27 mouse cellular contexts compared by ENCODE assay signal in the genomic region with DNA sequence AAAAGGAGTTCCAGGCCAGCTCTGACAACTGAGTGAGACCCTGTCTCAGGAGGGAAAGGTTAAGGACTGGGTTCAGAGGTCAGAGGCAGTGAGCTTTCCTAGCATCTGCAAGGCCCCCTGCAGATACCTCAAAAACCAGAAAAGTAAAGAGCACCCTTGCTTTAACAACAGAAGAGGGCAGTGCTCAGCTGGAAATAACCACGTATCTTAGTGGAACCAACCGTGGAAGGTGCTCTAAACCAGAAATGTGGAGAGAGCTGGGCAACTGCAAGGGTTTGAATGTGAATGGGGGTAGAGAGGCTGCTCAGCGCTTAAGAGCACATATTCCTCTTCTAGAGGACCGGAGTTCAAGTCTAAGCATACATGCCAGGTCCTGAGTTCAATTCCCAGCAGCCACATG. TPM values are rescaled to one million over a fixed set of nuclear protein-coding genes. Genes with fewer than 3 reads are reported as not detected.
A peak's percentile ranks its signal among the peaks of the same experiment; 100 is the strongest.
DNase-seq lines count a peak whose midpoint lies in the region; ATAC-seq and TF ChIP-seq lines count a peak whose summit lies in the region.
"Had no signal": no experiment of that assay in that cellular context is flagged by ENCODE, and none has a peak within 500 bp of the region (broad histone marks: within the 10 kb centered on the region; RNA-seq: fewer than 3 reads in every experiment).

No protein-coding gene starts in this region.

- no peaks in the 10 kb centered on the region for H3K9me3 ChIP-seq in CH12.LX (replicated peaks; ENCODE audit: low read length)
- H3K9me3 ChIP-seq in intestine, embryonic 16.5 days (ENCODE audit: control insufficient read depth, low read length): no peaks in the 10 kb centered on the region
- no peaks in the 10 kb centered on the region for H3K9me3 ChIP-seq in hindbrain, embryonic 10.5 days
- H3K9me3 ChIP-seq: embryonic facial prominence, embryonic 10.5 days; forebrain, embryonic 13.5 days; hindbrain, embryonic 13.5 days had no signal

- WGBS in intestine, embryonic 16.5 days: 69% methylated on average over 4 of the region's 4 CpGs
- 70% methylated on average over 4 of the region's 4 CpGs for WGBS in hindbrain, embryonic 10.5 days

- no peak overlapping the region for H3K4me2 ChIP-seq in CH12.LX (ENCODE audit: insufficient read depth, low read depth, poor library complexity, severe bottlenecking)
- H3K4me2 ChIP-seq in intestine, embryonic 16.5 days (ENCODE audit: low read depth, low read length): no peak overlapping the region
- H3K4me2 ChIP-seq: forebrain, embryonic 13.5 days; hindbrain, embryonic 13.5 days had no signal

- no peaks in the 10 kb centered on the region for H3K79me2 ChIP-seq in CH12.LX (replicated peaks; ENCODE audit: control insufficient read depth, extremely low read depth, insufficient read depth, poor library complexity, severe bottlenecking)

- no peak overlapping the region for H3K9ac ChIP-seq in CH12.LX (ENCODE audit: insufficient read depth, low read depth)
- H3K9ac ChIP-seq in intestine, embryonic 16.5 days (ENCODE audit: low read depth, low read length): no peak overlapping the region
- H3K9ac ChIP-seq: forebrain, embryonic 13.5 days; hindbrain, embryonic 13.5 days had no signal

- TF ChIP-seq RAD21 in CH12.LX (IDR thresholded peaks at IDR 0.05; ENCODE audit: low read depth, low read length): peak; percentile 44

- peaks cover 0 to 14% of the 10 kb centered on the region in 2 experiments; a peak in 2 of 4 replicates for H3K4me1 ChIP-seq in CH12.LX (ENCODE audit: control insufficient read depth in 1 of 2, insufficient read depth in 2 of 2)
- H3K4me1 ChIP-seq in intestine, embryonic 16.5 days (ENCODE audit: control insufficient read depth, insufficient read depth, low read length): peaks cover 15% of the 10 kb centered on the region
- H3K4me1 ChIP-seq in hindbrain, embryonic 10.5 days (replicated peaks): peaks cover 14% of the 10 kb centered on the region

- no peaks in the 10 kb centered on the region for H3K27me3 ChIP-seq in CH12.LX (replicated peaks)
- no peaks in the 10 kb centered on the region for H3K27me3 ChIP-seq in intestine, embryonic 16.5 days (replicated peaks; ENCODE audit: control insufficient read depth, insufficient read depth, low read length)
- peaks cover 9% of the 10 kb centered on the region; the same call in 1 of the 2 replicates for H3K27me3 ChIP-seq in hindbrain, embryonic 10.5 days (ENCODE audit: insufficient read depth, poor library complexity, severe bottlenecking)

- H3K27ac ChIP-seq in left cerebral cortex, adult 2 months: no peak overlapping the region
- no peak overlapping the region for H3K27ac ChIP-seq in CH12.LX (ENCODE audit: insufficient read depth, low read depth)
- no peak overlapping the region for H3K27ac ChIP-seq in intestine, embryonic 16.5 days (ENCODE audit: low read length)
- H3K27ac ChIP-seq in hindbrain, embryonic 10.5 days: no peak overlapping the region
- H3K27ac ChIP-seq: embryonic facial prominence, embryonic 10.5 days; forebrain, embryonic 13.5 days; hindbrain, embryonic 13.5 days; hindbrain, postnatal 0 days had no signal

- no peak overlapping the region for H3K4me3 ChIP-seq in left cerebral cortex, adult 2 months
- no peak overlapping the region for H3K4me3 ChIP-seq in CH12.LX (replicated peaks in 1 of 3; ENCODE audit: low read depth in 2 of 3, low read length in 2 of 3, poor library complexity in 1 of 3)
- H3K4me3 ChIP-seq in intestine, embryonic 16.5 days (ENCODE audit: low read length): no peak overlapping the region
- H3K4me3 ChIP-seq in hindbrain, embryonic 10.5 days: no peak overlapping the region
- H3K4me3 ChIP-seq: embryonic facial prominence, embryonic 10.5 days; forebrain, embryonic 13.5 days; hindbrain, embryonic 13.5 days had no signal

- DNase-seq in left cerebral cortex, adult 2 months (ENCODE audit: extremely low spot score in 1 of 2, low spot score in 2 of 2): no peak
- no peak for DNase-seq in left cerebral cortex, adult 18-20 months (ENCODE audit: low spot score in 2 of 2)
- DNase-seq in A20 (ENCODE audit: low read depth, low spot score) (peak; percentile 21), CH12.LX (ENCODE audit: extremely low read depth) (no peak), R1 (ENCODE audit: low read depth, low spot score) (peak; percentile 38)
- no peak for DNase-seq in hindbrain, embryonic 10.5 days (ENCODE audit: low spot score)
- DNase-seq: adrenal gland, postnatal 14 days; B cell, adult 2 months; cerebellum, adult 11-12 months; cerebellum, adult 9-10 months; cerebellum, postnatal 25 days; gastrocnemius, postnatal 36 days; heart, adult 11 months; heart, postnatal 10 days; heart, postnatal 4 days had no signal

- no peak for TF ChIP-seq POLR2A in CH12.LX (IDR thresholded peaks at IDR 0.05; ENCODE audit: low read depth, low read length)

- no peak for TF ChIP-seq EP300 in CH12.LX (IDR thresholded peaks at IDR 0.05; ENCODE audit: low read length)

- intact Hi-C loops in left cerebral cortex, adult 2 months (cut with DNase I): no loop called here

- peak; percentile 4 for TF ChIP-seq CTCF in left cerebral cortex, adult 2 months (IDR thresholded peaks at IDR 0.05)
- peak in 1 of 2 experiments; percentile 38; a peak in 2 of 4 replicates for TF ChIP-seq CTCF in CH12.LX (conservative IDR thresholded peaks at IDR 0.05 in 1 of 2, IDR thresholded peaks at IDR 0.05 in 1 of 2; ENCODE audit: low read depth in 2 of 2, low read length in 2 of 2)

- in situ Hi-C loops in CH12.LX (cut with MboI; ENCODE audit: low pct_ligation_motif_present, low pct_unique_long_range_greater_than_20kb, low sequenced_read_pairs): no loop called here

- dilution Hi-C loops in CH12.LX (cut with MboI; ENCODE audit: extremely low pct_ligation_motif_present, extremely low pct_unique_long_range_greater_than_20kb, low sequenced_read_pairs): no loop called here

- no peak for ATAC-seq in intestine, embryonic 16.5 days
- ATAC-seq: activated CD4-positive, CD25-positive, alpha-beta regulatory T cell, adult 4 months; CD4-positive, CD25-positive, alpha-beta regulatory T cell, adult 4 months; forebrain, embryonic 13.5 days; hindbrain, postnatal 0 days had no signal

- H3K36me3 ChIP-seq in CH12.LX (replicated peaks in 1 of 2; ENCODE audit: control insufficient read depth in 1 of 2, insufficient read depth in 1 of 2, low read length in 1 of 2): no peaks in the 10 kb centered on the region
- no peaks in the 10 kb centered on the region for H3K36me3 ChIP-seq in intestine, embryonic 16.5 days (ENCODE audit: control insufficient read depth, insufficient read depth, low read length)
- no peaks in the 10 kb centered on the region for H3K36me3 ChIP-seq in hindbrain, embryonic 10.5 days
- H3K36me3 ChIP-seq: embryonic facial prominence, embryonic 10.5 days; hindbrain, embryonic 13.5 days had no signal

TF ChIP-seq in CH12.LX, 34 proteins besides CTCF, POLR2A, EP300 and RAD21:
- TF ChIP-seq ZNF384 (IDR thresholded peaks at IDR 0.05; ENCODE audit: low read depth, low read length) (no peak), MXI1 (IDR thresholded peaks at IDR 0.05; ENCODE audit: low read depth, low read length) (no peak), SMC3 (IDR thresholded peaks at IDR 0.05; ENCODE audit: low read depth, low read length) (peak; percentile 11; the same call in 1 of the 2 replicates), TBP (conservative IDR thresholded peaks at IDR 0.05; ENCODE audit: low read depth, low read length) (no peak), RCOR1 (conservative IDR thresholded peaks at IDR 0.05; ENCODE audit: low read depth, low read length) (no peak)

RNA-seq across cellular contexts. Expression of gene Esr2, which starts 23.3 kb away (rescaled TPM):
- under 1 TPM; 0.34 to 0.68 TPM for total RNA-seq in left cerebral cortex, adult 2 months (2021)
- total RNA-seq in left cerebral cortex, adult 18-20 months (2021): under 1 TPM; 0.44 to 0.45 TPM
- total RNA-seq in CH12.LX (2012; rRNA removed) (0.04 TPM in 2 replicates), CH12.LX (2014; rRNA removed) (not detected in 2 replicates)
- polyA plus RNA-seq in CH12.LX (2012; ENCODE audit: insufficient read length, low read depth): not detected in 2 replicates
- polyA plus RNA-seq in intestine, embryonic 16.5 days (2015; fragmentation: Nextera tagmentation; extraction: Ambion mirVana): 0.04 and 0.05 TPM in 2 replicates
- polyA plus RNA-seq in hindbrain, embryonic 10.5 days (2016; fragmentation: Nextera tagmentation; extraction: Ambion mirVana): 0.07 and 0.24 TPM in 2 replicates
- total RNA-seq: adrenal gland, postnatal 14 days had no signal
- polyA plus RNA-seq: activated CD4-positive, CD25-positive, alpha-beta regulatory T cell, adult 4 months; CD4-positive, CD25-positive, alpha-beta regulatory T cell, adult 4 months; embryonic facial prominence, embryonic 14.5 days; intestine, embryonic 14.5 days had no signal

RNA-seq across cellular contexts. Expression of gene Tex21, which starts 46.2 kb away (rescaled TPM):
- total RNA-seq in left cerebral cortex, adult 2 months (2021): not detected
- not detected for total RNA-seq in left cerebral cortex, adult 18-20 months (2021)
- 0.25 and 0.42 TPM in 2 replicates for total RNA-seq in CH12.LX (2012; rRNA removed)
- total RNA-seq in CH12.LX (2014; rRNA removed): 0.11 TPM in 1 of 2 replicates, not detected in the other
- 0.15 and 0.29 TPM in 2 replicates for polyA plus RNA-seq in CH12.LX (2012; ENCODE audit: insufficient read length, low read depth)
- polyA plus RNA-seq in intestine, embryonic 16.5 days (2015; fragmentation: Nextera tagmentation; extraction: Ambion mirVana): 0.06 TPM in 1 of 2 replicates, not detected in the other
- not detected in 2 replicates for polyA plus RNA-seq in hindbrain, embryonic 10.5 days (2016; fragmentation: Nextera tagmentation; extraction: Ambion mirVana)
- total RNA-seq: adrenal gland, adult 18-20 months; adrenal gland, postnatal 14 days; gastrocnemius, adult 8-10 months; gastrocnemius, postnatal 36 days; heart, postnatal 10 days; heart, postnatal 4 days; hindbrain, postnatal 0 days had no signal
- polyA plus RNA-seq: activated CD4-positive, CD25-positive, alpha-beta regulatory T cell, adult 4 months; CD4-positive, CD25-positive, alpha-beta regulatory T cell, adult 4 months; cortical plate, adult 2 months; embryonic facial prominence, embryonic 10.5 days; forebrain, embryonic 13.5 days; hindbrain, postnatal 0 days; intestine, embryonic 14.5 days had no signal

RNA-seq across cellular contexts. Expression of gene Mthfd1, which starts 54.8 kb away (rescaled TPM):
- 10 to 100 TPM; 40.0 to 40.3 TPM for total RNA-seq in left cerebral cortex, adult 2 months (2021)
- 10 to 100 TPM; 36.6 to 38.1 TPM for total RNA-seq in left cerebral cortex, adult 18-20 months (2021)
- total RNA-seq in CH12.LX (2012; rRNA removed): 110 and 144 TPM in 2 replicates
- 112 and 126 TPM in 2 replicates for total RNA-seq in CH12.LX (2014; rRNA removed)
- 133 and 140 TPM in 2 replicates for polyA plus RNA-seq in CH12.LX (2012; ENCODE audit: insufficient read length, low read depth)
- polyA plus RNA-seq in intestine, embryonic 16.5 days (2015; fragmentation: Nextera tagmentation; extraction: Ambion mirVana): 93.6 and 98.8 TPM in 2 replicates
- 62.5 and 85.6 TPM in 2 replicates for polyA plus RNA-seq in hindbrain, embryonic 10.5 days (2016; fragmentation: Nextera tagmentation; extraction: Ambion mirVana)

Comparison
In these comparisons a context has a peak if more than half of its experiments do, and no peak if none do; other contexts are left out.
1. DNase-seq: peak in A20 (single experiment) and R1 (single experiment); none in left cerebral cortex, adult 2 months (0 of 2), left cerebral cortex, adult 18-20 months (0 of 2), CH12.LX (single experiment) and hindbrain, embryonic 10.5 days (single experiment).